Mouse (Mus musculus): ENCODE results near the gene Sgcb.

DNA sequence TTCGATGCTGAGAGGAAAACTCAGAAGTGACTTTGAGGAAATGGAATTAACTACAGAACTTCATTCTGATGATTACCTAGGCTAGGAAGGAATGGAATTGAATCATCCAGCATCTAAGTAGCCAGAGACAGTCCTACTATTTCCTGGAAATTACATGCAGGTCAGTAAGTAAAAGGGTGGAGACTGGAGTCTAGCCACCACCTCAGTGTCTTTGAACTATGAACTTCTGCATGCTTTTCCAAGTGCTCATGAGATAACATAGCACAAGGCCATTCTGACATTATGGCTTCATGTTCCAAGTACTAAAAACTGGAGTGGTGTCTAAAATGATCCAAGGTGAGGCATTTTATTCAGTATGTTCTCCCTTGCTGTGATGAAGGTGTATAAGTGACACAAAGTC lies 22.1 kb downstream of the Sgcb start:
- TF ChIP-seq POLR2A (IDR thresholded peaks at IDR 0.05; ENCODE audit: borderline replicate concordance, low read depth, low read length) (no peak), CTCF (IDR thresholded peaks at IDR 0.05; ENCODE audit: low read depth, low read length) (no peak)

All from bone marrow macrophage, adult 2 months (primary cell).